In genomic region chr9:108264191-108264921, GRCm38 (mm10) we compare ENCODE assay signal across 8 mouse cellular contexts. TPM values are rescaled to one million over a fixed set of nuclear protein-coding genes. Genes with fewer than 3 reads are reported as not detected.
A peak's percentile ranks its signal among the peaks of the same experiment; 100 is the strongest.
DNase-seq lines count a peak whose midpoint lies in the region; ATAC-seq lines count a peak whose summit lies in the region.

No protein-coding gene starts in this region.

- DNase-seq in left cerebral cortex, postnatal 4 days = peak; percentile 41
- DNase-seq in left cerebral cortex, postnatal 36 days (ENCODE audit: low spot score in 2 of 2) = no peak
- DNase-seq in cerebellum, adult 8-10 months = peak; percentile 46
- DNase-seq in heart, adult 8-10 months (ENCODE audit: low spot score) = peak; percentile 50
- DNase-seq in kidney, adult 8-10 months = peak; percentile 53 to 73
- DNase-seq in ovary, postnatal 14 days (ENCODE audit: low spot score) = peak; percentile 36
- DNase-seq in T-cell, adult 2 months (ENCODE audit: low spot score) = no peak

- ATAC-seq in lung, embryonic 16.5 days (ENCODE audit: low read depth) = peak; percentile 28

- 6% methylated on average over 10 of the region's 10 CpGs for WGBS in lung, embryonic 16.5 days

- peaks cover 29% of the 10 kb centered on the region for H3K4me1 ChIP-seq in lung, embryonic 16.5 days (replicated peaks; ENCODE audit: control insufficient read depth, insufficient read depth, low read length)

- H3K4me3 ChIP-seq in lung, embryonic 16.5 days (ENCODE audit: low read length) = peak overlapping the region; percentile 95

- H3K9me3 ChIP-seq in lung, embryonic 16.5 days (ENCODE audit: control insufficient read depth, low read length) = no peaks in the 10 kb centered on the region

- peak overlapping the region; percentile 58 for H3K9ac ChIP-seq in lung, embryonic 16.5 days (ENCODE audit: low read length)

- no peaks in the 10 kb centered on the region for H3K27me3 ChIP-seq in lung, embryonic 16.5 days (ENCODE audit: control insufficient read depth, insufficient read depth, low read depth, low read length)

- peak overlapping the region; percentile 97 for H3K27ac ChIP-seq in lung, embryonic 16.5 days (ENCODE audit: low read length)

- no peaks in the 10 kb centered on the region for H3K36me3 ChIP-seq in lung, embryonic 16.5 days (ENCODE audit: control insufficient read depth, insufficient read depth, low read length)

- intact Hi-C loops in left cerebral cortex, postnatal 4 days (cut with DNase I) = no loop called here
- intact Hi-C loops in left cerebral cortex, postnatal 36 days (cut with DNase I) = loop anchor here (5.0 kb wide), 1 partner anchor 62 kb away; no protein-coding TSS in a partner anchor

- peak overlapping the region; percentile 72 for H3K4me2 ChIP-seq in lung, embryonic 16.5 days (ENCODE audit: low read depth, low read length)

RNA-seq across cellular contexts. Expression of gene Dag1, which starts 0.6 kb away (rescaled TPM):
- total RNA-seq in left cerebral cortex, postnatal 4 days (2021) = 100 to 1,000 TPM; 121 to 127 TPM
- total RNA-seq in left cerebral cortex, postnatal 36 days (2021) = 10 to 100 TPM; 90.4 to 93.1 TPM
- 100 to 1,000 TPM; 291 to 330 (median 302) TPM for total RNA-seq in heart, adult 8-10 months (2022)
- 124 and 141 TPM in 2 replicates for polyA plus RNA-seq in lung, embryonic 16.5 days (2015; fragmentation: Nextera tagmentation; extraction: Ambion mirVana)

RNA-seq across cellular contexts. Expression of gene Nicn1, which starts 25.9 kb away (rescaled TPM):
- 100 to 1,000 TPM; 101 to 118 TPM for total RNA-seq in left cerebral cortex, postnatal 4 days (2021)
- 100 to 1,000 TPM; 116 to 131 TPM for total RNA-seq in left cerebral cortex, postnatal 36 days (2021)
- 10 to 100 TPM; 23.0 to 32.5 (median 28.5) TPM for total RNA-seq in heart, adult 8-10 months (2022)
- polyA plus RNA-seq in lung, embryonic 16.5 days (2015; fragmentation: Nextera tagmentation; extraction: Ambion mirVana) = 36.8 and 41.6 TPM in 2 replicates

RNA-seq across cellular contexts. Expression of gene Amt, which starts 32.3 kb away (rescaled TPM):
- total RNA-seq in left cerebral cortex, postnatal 4 days (2021) = 10 to 100 TPM; 25.0 to 26.7 TPM
- total RNA-seq in left cerebral cortex, postnatal 36 days (2021) = 10 to 100 TPM; 29.5 to 34.0 TPM
- total RNA-seq in heart, adult 8-10 months (2022) = 1 to 10 TPM; 3.8 to 6.5 (median 4.9) TPM
- 19.1 and 21.9 TPM in 2 replicates for polyA plus RNA-seq in lung, embryonic 16.5 days (2015; fragmentation: Nextera tagmentation; extraction: Ambion mirVana)

RNA-seq across cellular contexts. Expression of gene Rhoa, which starts 41.6 kb away (rescaled TPM):
- 100 to 1,000 TPM; 191 to 205 TPM for total RNA-seq in left cerebral cortex, postnatal 4 days (2021)
- total RNA-seq in left cerebral cortex, postnatal 36 days (2021) = 100 to 1,000 TPM; 160 to 176 TPM
- total RNA-seq in heart, adult 8-10 months (2022) = 100 to 1,000 TPM; 196 to 229 (median 224) TPM
- 531 and 556 TPM in 2 replicates for polyA plus RNA-seq in lung, embryonic 16.5 days (2015; fragmentation: Nextera tagmentation; extraction: Ambion mirVana)

RNA-seq across cellular contexts. Expression of gene Tcta, which starts 41.6 kb away (rescaled TPM):
- 10 to 100 TPM; 30.0 to 35.6 TPM for total RNA-seq in left cerebral cortex, postnatal 4 days (2021)
- 10 to 100 TPM; 29.2 to 41.4 TPM for total RNA-seq in left cerebral cortex, postnatal 36 days (2021)
- 10 to 100 TPM; 66.6 to 85.9 (median 81.5) TPM for total RNA-seq in heart, adult 8-10 months (2022)
- 38.0 and 41.8 TPM in 2 replicates for polyA plus RNA-seq in lung, embryonic 16.5 days (2015; fragmentation: Nextera tagmentation; extraction: Ambion mirVana)

Comparison
In these comparisons a context has a peak if more than half of its experiments do, and no peak if none do; other contexts are left out.
1. DNase-seq: peak in left cerebral cortex, postnatal 4 days (single experiment), cerebellum, adult 8-10 months (single experiment), heart, adult 8-10 months (single experiment), kidney, adult 8-10 months (2 of 2) and ovary, postnatal 14 days (single experiment); none in left cerebral cortex, postnatal 36 days (0 of 2) and T-cell, adult 2 months (single experiment).